Mouse (Mus musculus): ENCODE data around the gene Stoml1.
"Not testable (repeated sequence)": the region's sequence is repeated elsewhere in the genome, so short reads cannot be mapped to it uniquely, and the experiment has no call there.

Stoml1 gene

DNA sequence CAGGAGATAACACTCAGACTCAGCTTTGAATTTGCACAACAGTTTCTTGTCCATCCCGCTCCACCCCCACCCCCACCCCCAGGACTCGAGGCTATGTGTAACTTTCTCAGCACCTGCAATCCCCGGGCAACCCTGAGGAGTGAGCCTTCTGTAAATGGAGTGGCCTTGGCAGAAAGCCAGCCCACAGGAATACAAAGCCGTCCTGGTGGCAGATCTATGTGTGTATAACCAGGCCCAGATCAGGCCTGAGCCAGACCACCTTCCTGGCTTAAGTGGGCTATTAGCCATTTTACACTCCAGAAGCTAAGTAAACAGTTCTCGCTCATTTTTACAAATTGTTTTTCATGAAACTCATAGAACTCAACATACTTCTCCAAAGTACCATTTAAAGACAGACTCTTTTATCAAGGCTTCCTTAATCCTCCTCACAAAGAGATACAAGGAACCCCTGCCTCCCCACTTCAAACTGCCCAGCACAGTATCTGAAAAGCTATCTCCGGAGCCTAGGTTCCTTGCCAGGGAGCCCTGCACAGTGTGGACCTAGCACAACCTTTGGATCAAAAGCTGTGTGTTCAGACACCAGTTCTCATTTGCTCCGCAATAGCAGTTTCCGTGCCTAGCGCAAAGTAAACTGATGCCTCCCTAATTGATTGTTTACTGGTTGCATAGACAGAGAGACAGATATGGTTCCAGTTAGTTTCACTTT is 11.0 kb upstream of the Stoml1 start:
- DNase-seq (ENCODE audit: low spot score), result peak; percentile 68

DNA sequence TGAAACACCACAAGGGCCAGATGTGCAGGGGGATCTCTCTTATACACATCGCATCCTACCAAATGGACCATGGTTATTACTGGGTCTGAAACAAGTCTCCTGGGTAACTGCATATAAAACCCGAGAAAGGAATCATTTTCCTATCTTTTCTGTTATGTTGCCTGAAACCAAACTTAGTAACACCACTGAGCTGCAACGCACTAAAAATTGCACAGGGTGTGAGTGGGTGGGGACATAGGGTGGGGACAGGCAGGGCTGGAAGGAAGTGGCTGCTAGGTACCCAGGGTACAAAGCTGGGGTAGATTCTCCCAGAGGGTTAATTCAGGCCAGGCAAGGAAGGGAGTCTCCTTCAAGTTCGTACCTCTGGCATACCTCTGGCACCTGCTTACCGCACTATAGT is 10.3 kb upstream of the Stoml1 start:
- no peak for DNase-seq (ENCODE audit: low spot score)

DNA sequence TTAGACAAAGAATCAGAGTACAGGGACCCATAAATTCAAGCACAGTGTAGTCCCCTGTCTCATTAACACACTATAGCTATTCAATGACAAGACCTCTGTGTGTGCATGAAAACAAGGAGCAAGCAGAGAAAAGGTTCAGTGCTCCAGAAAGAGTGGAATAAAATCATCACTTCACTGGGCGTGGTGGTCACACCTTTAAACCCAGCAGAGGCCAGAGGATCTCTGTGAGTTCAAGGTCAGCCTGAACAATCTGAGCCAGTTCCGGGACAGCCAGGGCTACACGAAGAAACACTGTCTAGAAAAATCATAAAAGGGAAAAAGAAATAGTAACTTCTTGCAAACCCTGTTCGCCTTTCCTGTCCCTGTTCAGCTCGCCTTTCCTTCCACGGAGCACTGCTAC is 9.3 kb upstream of the Stoml1 start:
- DNase-seq (ENCODE audit: low spot score), result no peak

DNA sequence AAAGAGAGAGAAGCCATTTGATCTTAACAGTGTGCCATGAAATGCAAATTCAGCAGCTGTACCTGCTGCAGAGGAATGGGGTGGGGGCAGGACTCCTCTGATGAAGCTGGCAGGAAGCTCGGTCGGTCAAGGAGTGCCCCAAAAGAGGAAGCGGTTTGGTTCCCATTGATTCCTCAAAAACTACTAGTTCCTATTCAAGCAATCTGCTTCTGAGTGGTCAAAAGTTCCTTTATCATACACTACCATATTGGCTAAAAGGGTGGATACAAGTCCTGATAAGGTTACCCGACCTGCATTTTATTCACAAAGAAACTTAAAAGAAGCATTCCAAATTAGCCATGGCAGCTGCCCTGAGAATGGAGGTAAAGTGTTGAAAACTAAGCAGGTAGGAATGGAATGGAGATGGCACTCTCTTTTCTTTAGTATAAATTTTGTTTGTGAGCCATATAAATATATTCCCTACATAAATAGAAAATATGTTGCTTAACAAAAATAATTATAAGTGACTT is 6.8 kb upstream of the Stoml1 start:
- no peak for DNase-seq (ENCODE audit: low spot score)

DNA sequence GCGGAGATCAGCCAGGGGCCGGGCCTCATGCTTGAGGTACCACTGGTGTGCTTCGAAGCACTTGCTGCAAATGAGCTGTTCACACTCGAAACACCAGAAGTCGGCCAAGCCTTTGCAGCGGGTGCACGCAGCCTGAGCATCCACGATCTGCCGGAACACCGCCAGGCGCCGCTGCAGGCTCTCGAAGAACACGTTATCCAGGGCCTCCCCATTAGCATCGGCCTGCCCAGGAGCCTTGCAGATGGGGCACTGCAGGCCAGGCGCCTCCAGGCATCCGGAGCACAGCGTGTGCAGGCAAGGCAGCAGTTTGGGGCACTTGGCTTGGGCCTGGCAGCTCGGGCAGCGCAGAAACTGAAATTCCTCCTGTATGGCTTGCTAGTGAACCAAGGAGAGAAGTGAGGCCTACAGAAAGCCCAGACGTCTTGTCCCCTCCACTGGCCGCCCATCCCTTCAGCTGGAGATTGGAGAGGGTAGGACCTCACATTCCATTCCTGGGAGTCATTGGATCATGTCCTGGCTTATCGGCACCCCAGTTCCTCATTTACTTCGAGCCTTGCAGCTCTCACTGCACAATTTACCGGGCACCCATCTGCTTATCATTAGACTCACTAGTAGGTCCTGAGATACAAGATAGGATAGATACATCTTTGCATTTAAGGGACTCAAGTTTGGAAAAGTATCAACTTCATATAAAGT is 5.8 kb upstream of the Stoml1 start:
- peak; percentile 91 for DNase-seq (ENCODE audit: low spot score)

DNA sequence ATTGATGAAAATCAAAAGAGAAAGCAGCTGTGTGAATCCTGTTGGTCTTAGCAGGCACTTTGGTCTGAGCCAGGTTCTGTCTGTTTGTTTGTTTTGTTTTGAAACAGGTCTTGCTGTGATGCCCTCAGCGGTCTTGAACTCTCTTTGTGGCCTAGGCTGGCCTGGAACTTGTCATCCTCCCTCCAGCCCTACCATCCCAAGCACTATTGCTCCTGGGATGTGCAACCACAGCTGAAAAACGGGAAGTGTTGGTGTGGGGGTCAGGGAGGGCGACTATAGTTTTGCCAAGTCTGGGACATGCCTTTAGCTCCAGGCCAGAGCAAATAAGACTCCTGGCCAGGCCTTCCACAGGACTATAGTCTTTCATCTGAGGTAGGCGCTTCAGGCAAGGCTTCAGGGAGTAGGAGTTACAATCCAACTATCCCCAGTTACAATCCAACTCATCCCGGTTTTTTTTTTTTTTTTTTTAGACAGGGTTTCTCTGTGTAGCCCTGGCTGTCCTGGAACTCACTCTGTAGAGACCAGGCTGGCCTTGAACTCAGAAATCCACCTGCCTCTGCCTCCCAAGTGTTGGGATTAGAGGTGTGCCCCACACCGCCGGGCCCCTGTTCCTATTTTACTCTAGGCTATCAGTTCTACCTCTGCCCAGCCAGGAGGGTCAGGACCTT is 4.1 kb upstream of the Stoml1 start:
- DNase-seq (ENCODE audit: low spot score), result no peak

DNA sequence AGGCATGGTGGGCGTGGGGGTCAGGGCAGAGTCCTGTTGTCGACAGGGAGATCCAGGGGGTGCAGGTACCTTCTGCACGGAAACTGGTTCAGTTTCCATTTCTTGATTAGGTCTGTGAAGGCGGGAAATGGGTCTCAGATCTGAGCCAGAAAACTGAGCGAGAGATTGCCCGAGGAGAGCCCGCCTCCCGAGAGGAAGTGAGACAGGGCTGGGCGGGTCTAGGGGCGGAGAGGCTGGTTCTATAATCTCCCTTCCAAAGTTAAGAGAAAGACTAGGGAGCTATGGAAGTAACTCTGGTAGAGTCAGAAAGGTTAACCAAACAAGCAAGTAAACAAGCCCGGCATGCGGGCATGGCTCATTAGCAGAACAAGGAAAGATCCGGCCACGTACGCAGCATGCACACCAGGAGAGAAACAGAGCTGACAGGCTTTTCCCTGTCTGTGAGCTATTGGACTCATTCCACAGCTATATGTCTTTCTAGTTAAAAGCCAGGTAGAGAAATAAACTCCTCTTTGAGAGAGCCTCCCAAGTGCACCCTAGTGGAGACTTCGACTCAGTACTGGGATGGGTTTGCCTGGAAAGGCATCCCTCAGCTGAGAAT is 3.3 kb upstream of the Stoml1 start, which contains the start of gene Pml:
Pml (minus strand) TSS at position 195 of the 601 bp plus-strand sequence.
- peak; percentile 81 for DNase-seq (ENCODE audit: low spot score)

DNA sequence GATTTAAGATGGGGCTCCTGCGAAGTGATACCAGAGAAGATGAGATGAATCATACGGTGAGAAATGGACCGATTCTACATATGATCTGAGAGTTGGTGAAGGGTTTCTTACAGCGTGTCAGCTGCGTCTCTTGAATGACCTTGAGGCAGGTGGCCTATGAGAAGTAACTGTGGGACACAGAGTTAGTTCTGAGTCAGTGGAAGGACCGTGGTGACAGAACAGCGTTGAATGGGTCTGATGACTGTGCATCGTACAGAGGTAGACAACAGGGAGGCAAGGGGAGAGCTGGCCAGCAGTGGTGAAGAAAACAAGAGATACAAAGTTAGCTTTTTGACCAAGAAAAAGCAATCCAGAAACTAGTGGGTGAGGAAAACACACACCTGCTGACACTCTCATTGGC is 2.6 kb upstream of the Stoml1 start:
- no peak for DNase-seq (ENCODE audit: low spot score)

DNA sequence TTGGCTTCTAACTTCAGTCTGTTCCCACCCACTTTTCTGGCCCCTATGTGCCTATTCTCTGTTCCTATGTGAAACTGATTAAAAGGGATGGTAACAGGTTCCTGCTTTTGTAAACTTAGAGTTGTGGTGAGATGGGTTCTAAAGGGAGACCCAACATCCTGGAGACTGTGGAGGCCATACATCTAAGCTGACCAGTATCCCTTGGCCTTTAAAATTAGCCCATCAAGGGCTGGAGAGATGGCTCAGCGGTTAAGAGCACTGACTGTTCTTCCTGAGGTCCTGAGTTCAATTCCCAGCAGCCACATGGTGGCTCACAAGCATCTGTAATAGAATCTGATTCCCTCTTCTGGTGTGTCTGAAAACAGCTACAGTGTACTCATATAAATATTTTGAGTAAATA is 2.2 kb upstream of the Stoml1 start:
- not testable (repeated sequence) for DNase-seq (ENCODE audit: low spot score)

DNA sequence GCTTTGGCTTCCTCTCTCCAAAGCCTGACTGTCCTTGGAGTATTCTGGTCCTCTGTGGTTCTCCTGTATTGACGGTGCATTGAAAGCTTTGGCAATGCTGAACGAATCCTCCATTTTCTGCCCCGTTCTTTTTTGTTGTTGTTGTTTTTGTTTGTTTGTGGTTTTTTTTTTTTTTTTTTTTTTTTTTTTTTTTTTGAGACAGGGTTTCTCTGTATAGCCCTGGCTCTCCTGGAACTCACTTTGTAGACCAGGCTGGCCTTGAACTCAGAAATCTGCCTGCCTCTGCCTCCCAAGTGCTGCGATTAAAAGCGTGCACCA is 800 bp downstream of the Stoml1 start:
- not testable (repeated sequence) for DNase-seq (ENCODE audit: low spot score)

DNA sequence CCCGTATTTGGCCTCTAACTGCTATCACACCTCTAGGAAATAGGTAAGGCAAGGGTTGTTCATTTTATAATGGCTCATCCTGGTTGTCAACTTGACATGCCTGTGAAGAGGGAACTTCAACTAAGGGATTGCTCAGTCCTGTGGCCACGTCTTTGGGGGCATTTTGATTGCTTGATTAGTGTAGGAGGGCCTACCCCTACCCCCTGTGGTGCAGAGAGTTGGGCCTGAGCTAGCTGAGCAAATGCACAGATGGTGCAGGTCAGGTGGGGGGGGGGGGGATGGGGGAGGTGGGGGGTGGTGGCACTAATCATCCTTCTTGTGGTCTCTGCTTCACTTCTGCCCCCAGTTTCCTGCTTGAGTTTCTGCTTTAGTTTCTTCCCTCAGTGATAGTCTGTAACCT is 2.1 kb downstream of the Stoml1 start:
- DNase-seq (ENCODE audit: low spot score), result no peak

DNA sequence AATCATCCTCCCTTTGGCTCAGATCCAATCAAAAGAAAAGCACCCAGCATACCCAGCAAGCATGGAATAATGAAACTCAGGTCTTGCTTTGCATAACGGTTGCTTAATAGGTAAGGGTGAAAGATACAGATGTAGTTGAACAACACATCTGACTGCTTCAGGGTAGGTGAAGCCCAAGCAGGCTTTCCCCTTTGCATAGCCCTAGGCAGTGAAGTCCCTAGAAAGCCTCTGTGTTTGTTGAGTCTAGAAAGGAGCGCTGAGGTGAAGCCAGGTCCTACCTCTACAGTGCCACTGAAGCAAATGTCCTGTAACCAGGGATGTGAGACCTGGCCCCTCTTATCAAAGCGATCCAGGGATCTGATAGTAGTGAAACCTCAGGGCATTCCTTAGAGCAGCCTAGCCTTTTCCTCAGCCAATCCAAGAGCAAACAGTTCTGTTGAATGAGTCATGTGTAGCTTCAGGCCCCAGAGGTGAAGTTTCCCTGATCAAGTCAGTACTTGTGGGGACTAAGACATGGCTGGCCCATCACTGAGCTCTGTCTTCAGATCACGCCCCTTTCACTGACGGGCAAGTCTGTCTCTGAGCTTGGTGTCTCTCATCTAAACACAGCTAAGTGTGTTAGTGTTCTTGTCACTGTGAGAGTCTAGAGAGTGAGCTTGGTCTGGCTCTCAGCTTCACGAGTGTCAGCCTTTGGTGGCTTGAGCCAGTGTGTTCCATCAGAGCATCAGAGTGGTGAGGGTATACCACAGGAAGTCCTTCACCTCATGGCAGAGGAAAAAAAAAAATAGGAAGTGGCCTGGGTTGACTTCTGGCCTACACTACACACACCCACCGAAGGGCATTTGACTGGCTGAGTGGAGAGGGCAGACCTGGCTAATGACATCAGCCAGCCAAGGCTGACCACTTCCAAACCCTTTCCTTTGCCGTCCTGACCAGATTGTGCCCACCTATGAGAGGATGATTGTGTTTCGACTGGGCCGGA is 3.0 kb downstream of the Stoml1 start:
- no peak for DNase-seq (ENCODE audit: low spot score)

DNA sequence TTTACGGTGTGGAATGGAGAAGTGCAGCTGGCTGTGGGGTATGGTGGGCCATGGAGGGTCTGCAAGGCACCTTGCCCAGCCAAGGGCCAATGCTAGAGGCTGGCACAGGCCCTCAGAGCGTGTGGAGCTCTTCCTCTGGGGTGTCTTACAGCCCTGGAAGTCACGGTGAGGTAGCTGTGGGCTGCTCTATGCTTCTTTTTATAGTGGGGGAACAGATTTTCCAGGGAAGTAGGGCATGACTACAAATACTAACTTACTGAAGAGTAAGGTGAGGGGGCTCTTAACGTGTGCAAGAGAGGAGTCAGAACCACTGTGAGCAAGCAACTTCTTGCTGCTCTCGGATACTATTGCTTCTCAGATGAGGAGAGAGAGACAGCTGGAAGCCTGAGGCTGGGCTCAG is 9.5 kb downstream of the Stoml1 start:
- no peak for DNase-seq (ENCODE audit: low spot score)

DNA sequence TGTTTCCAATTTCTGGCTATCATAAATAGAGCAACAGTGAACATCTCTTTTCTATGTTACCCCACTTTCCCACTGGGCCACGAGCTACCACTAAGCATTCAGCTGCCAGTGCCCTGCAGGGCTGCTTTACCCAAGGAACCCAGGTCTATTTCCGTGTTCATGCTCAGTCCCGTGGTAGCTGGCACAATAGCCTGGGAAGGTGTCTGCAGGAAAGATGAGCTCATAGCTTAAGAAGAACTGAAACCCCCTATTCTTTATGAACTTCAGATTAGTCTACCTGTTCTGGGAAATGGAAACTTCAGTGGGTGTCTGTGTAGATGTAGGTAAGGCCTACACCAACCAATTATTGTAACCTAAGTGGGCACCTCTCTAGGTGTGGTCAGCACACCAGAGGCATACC is 12.4 kb downstream of the Stoml1 start:
- DNase-seq (ENCODE audit: low spot score), result no peak

DNA sequence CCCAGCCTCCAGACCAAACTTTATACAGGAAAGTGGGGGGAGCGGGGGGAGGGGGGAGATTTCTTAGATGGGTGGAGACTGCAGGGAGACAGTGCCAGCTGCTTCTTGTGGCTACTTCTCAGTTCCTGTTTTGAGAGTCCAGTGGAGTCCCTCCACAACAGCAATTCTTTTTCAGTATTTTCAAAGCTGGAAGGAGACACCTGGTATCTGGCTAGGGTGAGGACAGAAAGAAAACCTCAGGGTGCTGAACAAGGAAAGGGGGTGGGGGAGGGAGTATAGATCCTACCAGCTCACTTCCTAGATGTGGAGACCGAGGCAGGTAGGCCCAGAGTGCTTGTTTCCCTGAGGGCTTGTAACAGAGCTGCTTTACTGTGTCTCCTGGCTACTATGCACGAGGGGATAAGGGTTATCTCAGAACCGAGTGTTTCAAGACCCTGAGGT is 13.6 kb downstream of the Stoml1 start:
- no peak for DNase-seq (ENCODE audit: low spot score)

DNA sequence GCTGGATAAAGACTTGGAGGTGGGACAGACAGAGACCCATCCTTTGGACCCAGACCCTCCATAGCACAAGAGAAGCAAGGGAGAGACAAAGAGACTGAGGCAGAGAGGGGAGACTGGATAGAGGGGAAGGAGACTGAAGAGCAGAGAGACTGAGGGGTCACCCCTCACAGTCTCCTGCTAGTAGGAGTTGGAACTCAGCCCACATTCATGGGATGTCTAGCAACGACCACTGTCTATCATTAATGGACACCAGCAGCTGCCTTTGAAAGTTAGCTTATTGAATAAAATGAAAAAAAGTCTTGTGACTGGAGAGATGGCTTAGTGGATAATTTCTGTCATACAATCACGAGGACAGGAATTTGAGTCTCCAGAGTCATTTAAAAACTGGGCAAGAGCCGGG is 14.1 kb downstream of the Stoml1 start:
- DNase-seq (ENCODE audit: low spot score), result no peak

DNA sequence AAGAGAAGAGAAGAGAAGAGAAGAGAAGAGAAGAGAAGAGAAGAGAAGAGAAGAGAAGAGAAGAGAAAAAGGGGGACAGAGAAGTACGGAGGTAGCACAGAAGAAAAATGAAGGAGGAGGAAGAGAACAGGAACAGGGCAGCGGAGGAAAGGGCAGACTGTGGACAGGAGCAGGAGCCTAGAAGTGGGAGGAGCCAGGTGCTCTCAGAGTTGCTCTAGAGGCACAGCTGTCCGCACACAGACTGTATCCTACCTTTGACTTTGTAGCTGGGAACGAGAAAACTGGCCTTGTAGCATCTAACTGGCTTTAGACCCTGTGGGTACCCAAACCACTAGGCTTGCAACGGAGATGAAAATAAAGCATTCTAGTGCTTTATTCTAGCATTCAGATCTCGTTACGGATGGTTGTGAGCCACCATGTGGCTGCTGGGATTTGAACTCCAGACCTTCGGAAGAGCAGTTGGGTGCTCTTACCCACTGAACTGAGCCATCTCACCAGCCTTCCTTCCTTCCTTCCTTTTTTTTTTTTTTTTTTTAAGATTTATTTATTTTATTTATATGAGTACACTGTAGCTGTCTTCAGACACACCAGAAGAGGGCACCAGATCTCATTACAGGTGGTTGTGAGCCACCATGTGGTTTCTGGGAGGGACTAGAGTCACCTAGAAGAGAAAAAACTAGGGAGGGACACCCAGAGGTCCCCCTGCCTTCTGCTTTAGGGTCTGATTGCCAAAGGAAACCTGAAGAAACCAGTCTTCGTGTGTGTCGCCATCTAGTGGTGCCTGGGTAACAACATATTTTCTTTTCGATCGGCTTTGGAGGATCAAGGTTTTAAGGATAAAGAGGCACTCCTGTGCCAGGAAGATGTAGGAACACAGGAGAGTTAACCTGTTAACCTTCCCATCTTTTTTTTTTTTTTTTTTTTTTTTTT is 15.7 kb downstream of the Stoml1 start:
- DNase-seq (ENCODE audit: low spot score), result peak; percentile 76

DNA sequence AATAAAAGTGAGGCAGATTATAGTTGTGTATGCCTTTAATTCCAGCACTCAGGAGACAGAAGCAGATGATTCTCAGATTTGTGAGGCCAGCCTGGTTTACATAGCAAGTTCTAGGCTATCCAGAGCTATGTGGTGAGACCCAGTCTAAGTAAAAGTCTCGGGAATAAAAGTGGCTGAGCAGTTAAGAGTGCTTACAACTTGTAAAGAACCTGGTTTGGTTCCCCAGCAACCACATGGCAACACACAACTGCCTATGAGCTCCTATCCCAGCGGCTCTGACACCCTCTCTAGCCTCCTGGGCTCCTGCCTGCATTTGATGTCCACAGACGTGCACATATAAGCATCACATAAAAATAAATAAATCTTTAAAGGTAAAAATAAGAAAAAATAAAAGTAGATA is 17.1 kb downstream of the Stoml1 start:
- no peak for DNase-seq (ENCODE audit: low spot score)

DNA sequence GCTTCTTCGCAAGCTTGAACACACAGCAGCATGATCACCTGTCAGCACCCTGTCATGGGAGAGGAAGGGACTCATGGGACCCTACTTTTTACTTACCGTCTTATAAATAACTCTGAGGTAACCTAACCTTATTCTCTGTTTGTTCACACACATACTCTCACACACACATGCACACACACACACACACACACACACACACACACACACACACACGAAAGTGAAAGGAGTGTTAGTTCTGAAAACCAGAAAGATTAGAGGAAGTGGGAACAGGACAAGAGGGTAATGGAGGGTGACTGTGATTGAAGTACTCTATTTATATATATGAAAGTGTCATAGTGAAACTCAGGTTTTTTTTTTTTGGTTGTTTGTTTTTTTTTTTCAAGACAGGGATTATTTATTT is 18.1 kb downstream of the Stoml1 start:
- no peak for DNase-seq (ENCODE audit: low spot score)

DNA sequence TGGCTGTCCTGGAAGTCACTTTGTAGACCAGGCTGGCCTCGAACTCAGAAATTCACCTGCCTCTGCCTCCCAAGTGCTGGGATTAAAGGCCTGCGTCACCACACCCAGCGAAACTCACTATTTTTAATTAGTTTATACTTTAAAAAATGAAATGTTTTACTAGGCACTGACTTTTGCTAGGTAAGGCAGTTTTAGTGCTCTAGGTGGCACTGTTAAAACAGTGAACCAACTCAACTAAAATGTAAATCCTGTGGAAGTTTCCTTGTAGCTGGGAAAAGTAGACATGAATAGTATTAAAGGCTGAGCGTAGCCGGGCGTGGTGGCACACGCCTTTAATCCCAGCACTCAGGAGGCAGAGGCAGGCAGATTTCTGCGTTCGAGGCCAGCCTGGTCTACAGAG is 18.6 kb downstream of the Stoml1 start:
- not testable (repeated sequence) for DNase-seq (ENCODE audit: low spot score)

Data from testis, postnatal 10 days (tissue).